Mouse (Mus musculus): ENCODE measurements at regions not wholly inside any gene's neighbourhood (a gene's known extent, or its start where the extent isn't known, plus 50 kb on each side); places are given as distances from the start of the nearest gene placed in this dataset.
A peak's percentile ranks its signal among the peaks of the same experiment; 100 is the strongest.

DNA sequence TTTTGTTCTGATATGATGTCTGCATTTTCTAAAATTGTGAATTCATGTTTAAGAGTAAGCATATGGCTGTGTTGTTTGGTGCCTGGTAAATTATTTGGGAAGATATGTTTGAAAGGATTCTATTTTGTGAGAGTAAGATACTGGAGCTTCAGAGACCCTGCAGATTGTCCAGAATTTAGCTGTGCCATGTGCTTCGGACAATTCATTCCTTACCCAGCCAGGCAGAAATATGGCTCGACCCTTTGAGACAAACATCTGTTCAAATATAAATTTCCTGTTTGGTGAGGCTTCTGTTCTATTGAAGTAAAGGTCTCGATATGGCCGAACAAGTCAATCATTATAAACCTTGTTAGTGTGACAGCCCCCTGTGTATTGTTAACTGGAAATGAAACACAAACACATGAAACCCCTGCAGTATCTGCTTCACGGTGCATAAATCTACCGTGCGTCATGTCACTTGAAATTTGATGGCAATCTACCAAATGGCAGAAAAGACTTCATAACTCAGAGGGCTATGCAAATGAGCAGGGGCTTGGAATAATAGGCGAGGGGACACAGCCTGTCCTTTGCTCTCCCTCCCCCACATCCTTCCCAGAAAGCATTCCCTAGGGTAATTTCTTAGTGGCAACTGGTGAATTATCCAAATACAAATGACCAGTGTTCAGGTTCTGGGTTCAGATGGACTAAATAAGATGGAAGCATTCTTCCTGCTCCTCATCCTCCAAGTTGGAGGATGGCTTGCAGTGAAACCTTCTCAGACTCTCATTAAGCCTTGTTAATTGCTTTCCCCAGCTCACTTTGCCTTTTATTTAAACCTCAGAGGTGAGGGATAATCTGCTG, 61.8 kb downstream of the Adcyap1 start:
- 0 out of 2 replicates have a peak overlapping the region, but pooled peaks have one; percentile 25 for H3K27ac ChIP-seq (ENCODE audit: low read depth, low read length)
- H3K27me3 ChIP-seq (ENCODE audit: control insufficient read depth, insufficient read depth, low read length) = no peaks in the 10 kb centered on the region
- H3K4me2 ChIP-seq (replicated peaks; ENCODE audit: low read depth, low read length) = no peak overlapping the region
- 19% methylated on average over 8 of the region's 8 CpGs for WGBS
- no peaks in the 10 kb centered on the region for H3K36me3 ChIP-seq (ENCODE audit: control insufficient read depth, insufficient read depth, low read length)
- H3K4me3 ChIP-seq (ENCODE audit: low read depth, low read length) = no peak overlapping the region
- H3K9me3 ChIP-seq (ENCODE audit: control insufficient read depth, low read length) = no peaks in the 10 kb centered on the region
- H3K4me1 ChIP-seq (replicated peaks; ENCODE audit: control insufficient read depth, insufficient read depth, low read length) = no peaks in the 10 kb centered on the region
- H3K9ac ChIP-seq (ENCODE audit: low read depth, low read length) = no peak overlapping the region
- DNase-seq (ENCODE audit: low spot score) (peak; percentile 50), ATAC-seq (ENCODE audit: low FRiP score) (peak; percentile 90)

DNA sequence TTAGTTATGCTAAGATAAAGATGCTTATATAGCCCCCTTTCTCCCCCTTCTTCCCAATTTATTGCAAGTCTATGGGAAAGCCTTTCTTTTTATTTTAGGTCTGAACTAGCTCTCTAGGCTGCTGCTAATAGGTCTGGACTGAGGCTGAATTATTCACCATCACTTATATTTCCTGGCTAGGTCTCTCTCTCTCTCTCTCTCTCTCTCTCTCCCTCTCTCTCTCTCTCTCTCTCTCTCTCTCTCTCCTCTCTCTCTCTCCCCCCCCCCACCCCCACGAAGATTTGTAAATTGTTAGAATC, 62.3 kb downstream of the Adcyap1 start:
- Histone ChIP-seq H3K9ac (ENCODE audit: low read depth, low read length) (no peak overlapping the region), H3K27ac (ENCODE audit: low read depth, low read length) (no peak overlapping the region), H3K9me3 (ENCODE audit: control insufficient read depth, low read length) (no peaks in the 10 kb centered on the region), H3K27me3 (ENCODE audit: control insufficient read depth, insufficient read depth, low read length) (no peaks in the 10 kb centered on the region), H3K36me3 (ENCODE audit: control insufficient read depth, insufficient read depth, low read length) (no peaks in the 10 kb centered on the region), H3K4me1 (replicated peaks; ENCODE audit: control insufficient read depth, insufficient read depth, low read length) (no peaks in the 10 kb centered on the region), H3K4me3 (ENCODE audit: low read depth, low read length) (no peak overlapping the region), H3K4me2 (replicated peaks; ENCODE audit: low read depth, low read length) (no peak overlapping the region)
- DNase-seq (ENCODE audit: low spot score) (no peak), ATAC-seq (ENCODE audit: low FRiP score) (peak; percentile 51)
- WGBS = 57% methylated on average over 1 of the region's 1 CpGs

DNA sequence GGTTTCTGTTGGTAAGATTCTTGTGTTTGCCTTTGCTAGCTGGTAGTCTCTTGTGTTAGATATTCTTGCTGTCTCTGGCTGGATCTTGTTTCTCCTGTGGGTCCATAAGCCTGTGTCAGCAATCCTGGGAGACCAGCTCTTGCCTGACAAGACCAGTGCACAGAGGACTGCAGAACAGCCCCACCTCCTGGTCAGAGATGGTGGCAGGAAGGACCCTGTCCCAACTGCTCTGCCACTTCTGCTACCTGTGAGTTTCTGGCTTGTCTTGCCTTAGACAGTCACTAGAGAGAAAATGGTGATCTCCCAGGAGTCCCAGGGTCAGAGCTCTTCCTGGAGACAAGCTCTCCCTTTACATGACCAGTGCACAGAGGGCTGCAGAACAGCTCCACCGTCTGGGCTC, 107.3 kb downstream of the Adcyap1 start:
- Histone ChIP-seq H3K4me3 (ENCODE audit: low read depth, low read length) (no peak overlapping the region), H3K9ac (ENCODE audit: low read depth, low read length) (no peak overlapping the region), H3K27ac (ENCODE audit: low read depth, low read length) (no peak overlapping the region), H3K36me3 (ENCODE audit: control insufficient read depth, insufficient read depth, low read length) (no peaks in the 10 kb centered on the region), H3K4me1 (replicated peaks; ENCODE audit: control insufficient read depth, insufficient read depth, low read length) (no peaks in the 10 kb centered on the region), H3K4me2 (replicated peaks; ENCODE audit: low read depth, low read length) (no peak overlapping the region), H3K9me3 (ENCODE audit: control insufficient read depth, low read length) (no peaks in the 10 kb centered on the region), H3K27me3 (ENCODE audit: control insufficient read depth, insufficient read depth, low read length) (peaks cover 3% of the 10 kb centered on the region; the same call in 1 of the 2 replicates)
- peak; percentile 45; the same call in 1 of the 2 replicates for ATAC-seq (ENCODE audit: low FRiP score)
- WGBS = 13% methylated on average over 1 of the region's 1 CpGs
- DNase-seq (ENCODE audit: low spot score) = peak; percentile 28

DNA sequence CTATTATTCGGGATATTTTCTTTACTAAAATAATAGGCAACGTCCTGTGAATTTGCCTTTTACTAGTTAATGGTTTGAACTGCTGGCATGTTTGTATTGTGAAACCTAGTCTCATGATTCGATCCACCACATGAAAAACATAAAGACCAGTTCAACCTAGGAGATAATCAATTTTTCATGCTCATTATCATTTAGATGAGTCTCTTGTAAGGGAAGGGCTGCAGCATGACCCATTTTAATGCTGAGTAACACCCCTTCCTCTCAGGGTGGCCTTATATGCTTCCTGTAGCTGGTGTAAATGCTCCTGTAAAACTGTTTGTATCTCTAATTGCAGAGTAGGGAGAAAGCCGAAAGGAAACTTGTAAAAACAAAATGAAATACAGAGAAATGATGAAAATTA, 113.3 kb downstream of the Adcyap1 start:
- Histone ChIP-seq H3K9me3 (ENCODE audit: control insufficient read depth, low read length) (no peaks in the 10 kb centered on the region), H3K27ac (ENCODE audit: low read depth, low read length) (no peak overlapping the region), H3K4me3 (ENCODE audit: low read depth, low read length) (no peak overlapping the region), H3K4me1 (replicated peaks; ENCODE audit: control insufficient read depth, insufficient read depth, low read length) (no peaks in the 10 kb centered on the region), H3K9ac (ENCODE audit: low read depth, low read length) (no peak overlapping the region), H3K4me2 (replicated peaks; ENCODE audit: low read depth, low read length) (no peak overlapping the region), H3K27me3 (ENCODE audit: control insufficient read depth, insufficient read depth, low read length) (peaks cover 5% of the 10 kb centered on the region; the same call in 1 of the 2 replicates), H3K36me3 (ENCODE audit: control insufficient read depth, insufficient read depth, low read length) (no peaks in the 10 kb centered on the region)
- peak; percentile 26 for DNase-seq (ENCODE audit: low spot score)
- ATAC-seq (ENCODE audit: low FRiP score) = peak; percentile 73
- 32% methylated on average over 4 of the region's 4 CpGs for WGBS

DNA sequence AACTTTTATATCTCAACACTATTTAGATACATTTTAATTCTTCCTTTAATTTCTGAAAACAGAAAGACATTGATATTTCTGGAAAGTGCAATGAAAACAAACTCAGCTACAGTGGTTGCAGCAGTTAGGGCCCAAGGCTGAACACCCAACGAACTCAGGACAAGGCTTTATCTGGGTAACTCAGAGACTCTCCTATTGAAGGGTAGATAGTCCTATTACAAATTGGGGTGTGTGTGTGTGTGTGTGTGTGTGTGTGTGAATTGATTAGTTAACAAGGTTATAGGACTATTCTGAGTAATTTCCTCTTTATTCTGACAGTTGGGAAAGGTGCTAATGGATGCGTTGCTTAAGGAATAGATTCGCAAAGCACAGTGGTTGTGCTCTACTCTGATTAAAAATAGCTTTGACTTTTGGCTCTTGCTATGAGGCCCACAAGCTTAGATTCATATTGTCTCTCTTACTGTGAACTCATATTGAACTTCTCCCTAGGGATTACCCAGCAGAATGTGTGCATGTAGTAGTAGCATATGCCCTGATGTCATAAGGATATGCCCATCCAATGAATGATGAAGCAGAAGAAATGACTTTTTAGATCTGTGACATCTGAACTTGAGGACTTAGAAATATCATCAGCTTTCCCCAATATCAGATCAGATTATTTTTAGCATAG, 114.0 kb downstream of the Adcyap1 start:
- H3K36me3 ChIP-seq (ENCODE audit: control insufficient read depth, insufficient read depth, low read length) = no peaks in the 10 kb centered on the region
- H3K27ac ChIP-seq (ENCODE audit: low read depth, low read length) = peak overlapping the region; percentile 39; the same call in 1 of the 2 replicates
- H3K4me2 ChIP-seq (replicated peaks; ENCODE audit: low read depth, low read length) = no peak overlapping the region
- no peaks in the 10 kb centered on the region for H3K4me1 ChIP-seq (replicated peaks; ENCODE audit: control insufficient read depth, insufficient read depth, low read length)
- DNase-seq (ENCODE audit: low spot score) (peak; percentile 19), ATAC-seq (ENCODE audit: low FRiP score) (peak; percentile 86)
- H3K9me3 ChIP-seq (ENCODE audit: control insufficient read depth, low read length) = no peaks in the 10 kb centered on the region
- no peak overlapping the region for H3K4me3 ChIP-seq (ENCODE audit: low read depth, low read length)
- H3K27me3 ChIP-seq (ENCODE audit: control insufficient read depth, insufficient read depth, low read length) = peaks cover 5% of the 10 kb centered on the region; the same call in 1 of the 2 replicates
- no peak overlapping the region for H3K9ac ChIP-seq (ENCODE audit: low read depth, low read length)
- 64% methylated on average over 3 of the region's 3 CpGs for WGBS

DNA sequence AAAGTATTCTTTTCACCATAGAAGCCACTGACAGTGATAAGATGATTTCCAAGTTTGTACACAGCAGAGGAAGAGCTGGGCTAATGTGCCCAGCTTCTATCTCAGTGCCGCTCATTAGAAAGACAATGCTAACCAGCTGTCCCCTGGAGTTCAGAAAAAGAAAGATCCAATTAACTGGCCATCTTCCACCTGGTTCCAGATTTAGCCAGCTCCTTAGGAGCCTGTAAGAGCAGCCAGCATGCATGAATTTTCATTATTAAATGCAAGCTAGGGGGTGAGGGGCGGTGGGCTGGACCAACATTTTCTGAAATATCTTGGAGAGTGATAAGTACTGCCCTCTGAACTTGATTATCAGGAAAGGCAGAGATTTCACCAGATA, 114.5 kb downstream of the Adcyap1 start:
- Histone ChIP-seq H3K4me3 (ENCODE audit: low read depth, low read length) (no peak overlapping the region), H3K9ac (ENCODE audit: low read depth, low read length) (no peak overlapping the region), H3K27ac (ENCODE audit: low read depth, low read length) (peak overlapping the region; percentile 51; the same call in 1 of the 2 replicates), H3K4me1 (replicated peaks; ENCODE audit: control insufficient read depth, insufficient read depth, low read length) (no peaks in the 10 kb centered on the region), H3K4me2 (replicated peaks; ENCODE audit: low read depth, low read length) (no peak overlapping the region), H3K36me3 (ENCODE audit: control insufficient read depth, insufficient read depth, low read length) (no peaks in the 10 kb centered on the region), H3K27me3 (ENCODE audit: control insufficient read depth, insufficient read depth, low read length) (peaks cover 5% of the 10 kb centered on the region; the same call in 1 of the 2 replicates), H3K9me3 (ENCODE audit: control insufficient read depth, low read length) (no peaks in the 10 kb centered on the region)
- DNase-seq (ENCODE audit: low spot score) (peak; percentile 47), ATAC-seq (ENCODE audit: low FRiP score) (peak; percentile 84)
- 30% methylated on average over 2 of the region's 2 CpGs for WGBS

DNA sequence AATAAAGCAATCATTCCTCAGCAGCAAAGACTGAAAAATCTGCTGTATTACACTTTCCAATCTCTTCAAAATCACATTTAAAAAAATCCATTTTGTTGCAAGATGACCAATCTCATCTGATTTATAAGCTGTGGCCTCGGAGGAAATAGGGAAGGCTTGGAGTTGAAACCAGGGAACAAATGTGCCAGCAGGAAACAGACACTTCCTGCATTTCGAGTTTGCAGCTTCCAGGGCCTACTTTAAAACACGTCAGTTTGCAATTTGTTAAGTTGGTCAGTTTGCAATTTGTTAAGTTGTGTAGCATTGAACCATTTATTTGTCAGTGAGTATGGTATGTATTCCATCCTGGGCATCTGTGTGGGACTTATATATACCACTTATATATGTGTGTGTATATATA, 115.3 kb downstream of the Adcyap1 start:
- Histone ChIP-seq H3K4me1 (replicated peaks; ENCODE audit: control insufficient read depth, insufficient read depth, low read length) (no peaks in the 10 kb centered on the region), H3K27me3 (ENCODE audit: control insufficient read depth, insufficient read depth, low read length) (peaks cover 5% of the 10 kb centered on the region; the same call in 1 of the 2 replicates), H3K4me2 (replicated peaks; ENCODE audit: low read depth, low read length) (no peak overlapping the region), H3K9ac (ENCODE audit: low read depth, low read length) (no peak overlapping the region), H3K36me3 (ENCODE audit: control insufficient read depth, insufficient read depth, low read length) (no peaks in the 10 kb centered on the region), H3K4me3 (ENCODE audit: low read depth, low read length) (no peak overlapping the region), H3K9me3 (ENCODE audit: control insufficient read depth, low read length) (no peaks in the 10 kb centered on the region), H3K27ac (ENCODE audit: low read depth, low read length) (peak overlapping the region; percentile 51; the same call in 1 of the 2 replicates)
- DNase-seq (ENCODE audit: low spot score) (no peak), ATAC-seq (ENCODE audit: low FRiP score) (no peak)
- 63% methylated on average over 3 of the region's 3 CpGs for WGBS

DNA sequence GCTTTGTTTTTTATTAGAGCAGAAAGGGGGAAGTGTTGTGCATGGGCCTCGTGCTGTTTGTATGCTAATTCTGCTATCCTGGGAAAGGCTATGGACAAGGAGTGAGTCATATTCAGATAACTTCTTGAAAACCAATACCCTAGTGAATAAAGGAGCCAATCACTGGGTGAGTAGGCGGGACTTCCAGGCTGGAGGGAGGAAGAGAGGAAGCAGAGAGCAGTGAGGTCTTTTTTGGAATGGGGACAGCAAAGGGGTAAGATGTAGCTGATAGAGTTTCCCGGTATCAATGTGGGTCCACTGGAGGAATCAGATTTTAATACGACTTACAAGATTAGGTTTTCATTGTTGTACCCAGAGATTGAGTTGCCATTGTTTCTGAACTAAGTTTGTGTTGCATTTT, 122.7 kb downstream of the Adcyap1 start:
- Histone ChIP-seq H3K36me3 (ENCODE audit: control insufficient read depth, insufficient read depth, low read length) (no peaks in the 10 kb centered on the region), H3K27me3 (ENCODE audit: control insufficient read depth, insufficient read depth, low read length) (no peaks in the 10 kb centered on the region), H3K9ac (ENCODE audit: low read depth, low read length) (no peak overlapping the region), H3K27ac (ENCODE audit: low read depth, low read length) (no peak overlapping the region), H3K4me3 (ENCODE audit: low read depth, low read length) (no peak overlapping the region), H3K9me3 (ENCODE audit: control insufficient read depth, low read length) (no peaks in the 10 kb centered on the region), H3K4me2 (replicated peaks; ENCODE audit: low read depth, low read length) (no peak overlapping the region), H3K4me1 (replicated peaks; ENCODE audit: control insufficient read depth, insufficient read depth, low read length) (no peaks in the 10 kb centered on the region)
- 80% methylated on average over 4 of the region's 4 CpGs for WGBS
- DNase-seq (ENCODE audit: low spot score) (no peak), ATAC-seq (ENCODE audit: low FRiP score) (no peak)

DNA sequence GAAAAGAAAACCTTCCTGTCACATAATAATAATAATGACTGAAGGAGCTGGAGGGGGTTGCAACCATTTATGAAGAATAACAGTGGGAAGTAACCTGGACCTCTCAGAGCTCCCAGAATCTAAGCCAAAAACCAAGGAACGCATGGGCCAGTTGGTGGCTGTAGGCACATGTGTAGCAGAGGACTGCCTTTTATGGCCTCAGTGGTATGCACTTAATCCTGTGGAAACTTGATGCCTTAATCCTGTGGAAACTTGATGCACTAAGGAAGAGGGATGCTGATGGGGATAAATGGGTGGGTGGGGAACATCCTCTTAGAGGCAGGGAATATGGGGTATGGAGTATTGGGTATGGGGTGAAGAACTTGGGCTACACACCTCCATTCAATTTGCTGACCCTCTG, 138.8 kb downstream of the Adcyap1 start:
- Histone ChIP-seq H3K27ac (ENCODE audit: low read depth, low read length) (no peak overlapping the region), H3K9me3 (ENCODE audit: control insufficient read depth, low read length) (no peaks in the 10 kb centered on the region), H3K36me3 (ENCODE audit: control insufficient read depth, insufficient read depth, low read length) (no peaks in the 10 kb centered on the region), H3K27me3 (ENCODE audit: control insufficient read depth, insufficient read depth, low read length) (no peaks in the 10 kb centered on the region), H3K4me3 (ENCODE audit: low read depth, low read length) (no peak overlapping the region), H3K9ac (ENCODE audit: low read depth, low read length) (no peak overlapping the region), H3K4me1 (replicated peaks; ENCODE audit: control insufficient read depth, insufficient read depth, low read length) (no peaks in the 10 kb centered on the region), H3K4me2 (replicated peaks; ENCODE audit: low read depth, low read length) (no peak overlapping the region)
- ATAC-seq (ENCODE audit: low FRiP score) = no peak; the same call in 1 of the 2 replicates
- WGBS = 100% methylated on average over 1 of the region's 1 CpGs
- no peak for DNase-seq (ENCODE audit: low spot score)

Measured in hindbrain, embryonic 11.5 days (tissue).